Mouse (Mus musculus): Measurements from ENCODE around the gene Meioc. TPM values are rescaled to one million over a fixed set of nuclear protein-coding genes. Genes with fewer than 3 reads are reported as not detected.
"Not testable (repeated sequence)": the region's sequence is repeated elsewhere in the genome, so short reads cannot be mapped to it uniquely, and the experiment has no call there.

Gene Meioc
- polyA plus RNA-seq, 1 experiment from 2014 or later, result 0.15 TPM

DNA sequence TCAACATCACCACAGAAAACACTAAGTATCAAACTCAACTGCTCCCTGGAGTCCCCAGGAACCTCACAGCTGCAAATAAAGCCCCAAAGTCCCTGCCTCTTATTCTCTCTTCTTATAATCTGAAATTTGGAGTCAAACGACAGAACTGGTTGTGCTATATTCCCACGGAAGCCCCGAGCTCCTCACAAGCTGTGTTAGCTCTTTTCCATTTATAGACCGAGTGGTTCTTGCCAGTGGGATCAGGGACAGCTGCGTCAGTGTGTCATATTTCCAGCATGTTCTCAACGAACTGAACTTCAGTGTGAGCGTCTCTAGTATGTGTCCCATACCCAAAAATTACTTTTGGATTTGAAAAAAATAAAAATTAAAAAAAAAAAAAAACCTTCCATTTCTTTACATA lies 31.8 kb downstream of the Meioc start:
- WGBS, result 94% methylated on average over 7 of the region's 7 CpGs
- no peak overlapping the region for H3K4me3 ChIP-seq

DNA sequence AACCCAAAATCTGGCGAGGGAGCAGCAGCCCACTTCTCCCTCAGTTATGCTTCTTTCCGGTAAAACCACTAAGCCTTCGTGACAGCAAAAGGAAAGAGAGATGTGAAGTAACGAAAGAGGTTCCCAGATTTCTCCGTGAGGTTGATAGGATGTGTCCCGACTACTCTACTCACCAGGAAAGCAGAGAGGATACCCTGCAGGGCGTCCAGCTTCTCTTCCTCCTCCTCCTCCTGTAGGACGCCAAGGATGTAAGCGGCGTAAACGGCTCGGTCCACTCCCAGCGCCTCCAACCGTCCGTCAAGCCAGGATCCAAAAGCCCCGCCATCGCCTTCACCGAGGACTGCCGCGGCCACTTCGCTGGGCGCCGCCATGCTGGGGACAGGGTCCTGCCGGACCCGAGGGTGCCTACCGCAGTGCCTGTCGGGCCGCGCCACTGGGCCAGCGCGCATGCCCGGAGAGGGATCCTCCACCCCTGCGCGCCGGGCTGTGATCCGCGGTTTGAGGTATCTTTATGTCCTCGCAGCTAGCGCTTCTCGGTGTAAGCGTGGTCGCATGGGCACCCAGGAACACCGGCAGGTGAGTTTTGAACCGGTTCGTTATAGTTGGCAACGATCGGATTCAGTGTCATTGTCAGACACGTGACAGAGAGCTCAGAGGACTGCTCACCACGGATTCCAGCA lies 34.0 kb downstream of the Meioc start, which contains the start of gene Ccdc43:
Gene Ccdc43, minus strand, starts transcription at position 445 of the 680 bp plus-strand sequence.
- ATAC-seq (ENCODE audit: low read depth), result peak; percentile 97
- under 1% methylated on average over 49 of the region's 49 CpGs for WGBS
- Histone ChIP-seq H3K9ac (peak within 1 kb of the TSS; percentile 79), H3K27me3 (no peaks in the 10 kb centered on the region), H3K4me2 (peak within 1 kb of the TSS; percentile 75), H3K4me1 (replicated peaks) (peaks cover 21% of the 10 kb centered on the region), H3K27ac (replicated peaks) (peak within 1 kb of the TSS; percentile 63), H3K36me3 (peaks cover 11% of the 10 kb centered on the region), H3K4me3 (peak within 1 kb of the TSS; percentile 66), H3K9me3 (no peaks in the 10 kb centered on the region)

More for the DNA sequence above, 31.8 kb downstream of the Meioc start:
- peaks cover 20% of the 10 kb centered on the region for H3K36me3 ChIP-seq
- no peaks in the 10 kb centered on the region for H3K9me3 ChIP-seq
- no peak overlapping the region for H3K27ac ChIP-seq (replicated peaks)
- H3K27me3 ChIP-seq, result no peaks in the 10 kb centered on the region
- H3K4me1 ChIP-seq (replicated peaks), result peaks cover 21% of the 10 kb centered on the region
- no peak for ATAC-seq (ENCODE audit: low read depth)
- no peak overlapping the region for H3K9ac ChIP-seq
- no peak overlapping the region for H3K4me2 ChIP-seq

GRCm38 (mm10) chr11:102698018-102698476 lies 34.5 kb downstream of the Meioc start:
- WGBS, result 22% methylated on average over 9 of the region's 9 CpGs
- Histone ChIP-seq H3K4me1 (replicated peaks) (peaks cover 21% of the 10 kb centered on the region), H3K27me3 (no peaks in the 10 kb centered on the region), H3K4me3 (peak overlapping the region; percentile 66), H3K9me3 (no peaks in the 10 kb centered on the region), H3K36me3 (peaks cover 11% of the 10 kb centered on the region), H3K4me2 (peak overlapping the region; percentile 75), H3K27ac (replicated peaks) (peak overlapping the region; percentile 63; the same call in 1 of the 2 replicates), H3K9ac (peak overlapping the region; percentile 79)
- peak; percentile 8; the same call in 1 of the 2 replicates for ATAC-seq (ENCODE audit: low read depth)

DNA sequence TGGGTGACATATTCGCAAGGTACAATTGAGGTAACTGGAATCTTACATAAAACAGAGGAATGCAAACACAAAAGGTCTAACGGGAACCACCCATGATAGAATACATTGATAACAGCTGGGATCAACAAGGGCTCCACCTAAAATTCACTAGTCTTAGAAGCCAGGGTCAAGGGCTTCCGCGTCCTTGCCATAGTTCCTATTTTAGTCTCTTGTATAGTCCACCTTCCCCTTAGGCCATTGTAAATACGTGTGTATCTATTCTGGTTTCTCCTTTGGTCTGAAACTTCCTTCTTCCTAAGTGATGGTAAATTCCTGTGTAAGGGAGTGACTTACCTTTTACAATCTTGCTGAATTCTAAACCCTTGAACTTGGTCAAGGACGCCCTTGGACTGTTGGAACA lies 38.7 kb downstream of the Meioc start:
- ATAC-seq (ENCODE audit: low read depth), result not testable (repeated sequence)

DNA sequence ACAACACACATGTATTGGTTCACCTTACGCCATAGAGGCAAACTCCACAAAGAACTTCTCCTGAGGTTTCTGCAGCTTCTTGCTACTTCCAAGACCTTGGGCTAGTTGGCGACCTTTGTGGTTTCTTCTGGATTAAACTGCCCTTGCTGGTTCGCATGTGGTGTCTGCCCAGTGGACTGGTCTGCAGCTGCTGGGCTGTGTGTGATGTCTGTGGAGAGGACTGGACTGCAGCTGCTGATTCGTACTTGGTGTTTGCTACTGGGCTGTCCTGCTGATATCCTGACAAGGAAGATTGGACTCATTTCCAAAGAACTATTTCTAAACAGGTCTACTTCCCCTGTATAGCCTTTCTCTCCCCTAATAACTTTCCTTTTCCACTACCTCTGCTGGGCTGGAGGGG lies 48.9 kb downstream of the Meioc start:
- WGBS, result 95% methylated on average over 4 of the region's 4 CpGs
- H3K9me3 ChIP-seq, result peaks cover 2% of the 10 kb centered on the region; the same call in 1 of the 2 replicates
- H3K4me2 ChIP-seq, result no peak overlapping the region
- no peak overlapping the region for H3K9ac ChIP-seq
- no peaks in the 10 kb centered on the region for H3K27me3 ChIP-seq
- H3K4me3 ChIP-seq, result no peak overlapping the region
- no peaks in the 10 kb centered on the region for H3K4me1 ChIP-seq (replicated peaks)
- H3K27ac ChIP-seq (replicated peaks), result no peak overlapping the region
- H3K36me3 ChIP-seq, result no peaks in the 10 kb centered on the region
- ATAC-seq (ENCODE audit: low read depth), result no peak

More for the DNA sequence above, 38.7 kb downstream of the Meioc start:
- H3K4me2 ChIP-seq; H3K36me3 ChIP-seq; H3K4me1 ChIP-seq (replicated peaks); H3K27ac ChIP-seq (replicated peaks); H3K27me3 ChIP-seq; H3K9ac ChIP-seq; H3K9me3 ChIP-seq; H3K4me3 ChIP-seq: not testable (repeated sequence)
- WGBS, result 92% methylated on average over 6 of the region's 6 CpGs

GRCm38 (mm10) chr11:102714578-102714977 lies 51.1 kb downstream of the Meioc start:
- not testable (repeated sequence) for H3K4me3 ChIP-seq; H3K36me3 ChIP-seq; H3K9me3 ChIP-seq; H3K27ac ChIP-seq (replicated peaks); H3K27me3 ChIP-seq; H3K4me2 ChIP-seq; ATAC-seq (ENCODE audit: low read depth); H3K4me1 ChIP-seq (replicated peaks); H3K9ac ChIP-seq
- WGBS, result 87% methylated on average over 2 of the region's 2 CpGs

GRCm38 (mm10) chr11:102716135-102716534 lies 52.6 kb downstream of the Meioc start:
- Histone ChIP-seq H3K9ac (no peak overlapping the region), H3K27ac (replicated peaks) (no peak overlapping the region), H3K36me3 (no peaks in the 10 kb centered on the region), H3K9me3 (peaks cover 5% of the 10 kb centered on the region), H3K4me3 (no peak overlapping the region), H3K4me2 (no peak overlapping the region), H3K27me3 (no peaks in the 10 kb centered on the region), H3K4me1 (replicated peaks) (no peaks in the 10 kb centered on the region)
- no peak for ATAC-seq (ENCODE audit: low read depth)
- 75% methylated on average over 7 of the region's 7 CpGs for WGBS

DNA sequence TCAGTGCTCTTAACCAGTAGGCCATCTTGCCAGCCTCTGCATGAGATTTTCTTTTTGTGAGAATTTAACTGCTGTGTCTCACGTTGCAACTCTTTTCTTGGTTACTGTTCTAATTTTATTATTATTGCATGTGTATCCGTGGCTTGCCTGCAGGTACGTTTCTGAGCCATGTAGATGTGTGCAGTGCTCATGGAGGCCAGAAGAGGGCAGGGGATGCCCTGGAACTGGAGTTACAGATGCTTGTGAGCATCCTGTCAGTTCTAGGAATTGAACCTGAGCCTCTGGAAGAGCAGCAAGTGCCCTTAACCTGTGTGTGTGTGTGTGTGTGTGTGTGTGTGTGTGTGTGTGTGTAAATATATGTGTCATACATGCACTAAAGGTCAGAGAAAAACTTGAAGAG lies 62.1 kb downstream of the Meioc start:
- no peak for ATAC-seq (ENCODE audit: low read depth)
- no peaks in the 10 kb centered on the region for H3K36me3 ChIP-seq
- no peak overlapping the region for H3K4me3 ChIP-seq
- WGBS, result 42% methylated on average over 3 of the region's 3 CpGs
- H3K27ac ChIP-seq (replicated peaks), result no peak overlapping the region
- H3K27me3 ChIP-seq, result no peaks in the 10 kb centered on the region
- no peaks in the 10 kb centered on the region for H3K9me3 ChIP-seq
- H3K4me1 ChIP-seq (replicated peaks), result no peaks in the 10 kb centered on the region
- H3K9ac ChIP-seq, result no peak overlapping the region
- H3K4me2 ChIP-seq, result no peak overlapping the region

- Histone ChIP-seq H3K27ac (replicated peaks) (no peak overlapping the region), H3K4me3 (no peak overlapping the region), H3K4me2 (no peak overlapping the region), H3K36me3 (no peaks in the 10 kb centered on the region), H3K9me3 (no peaks in the 10 kb centered on the region), H3K4me1 (replicated peaks) (no peaks in the 10 kb centered on the region), H3K27me3 (no peaks in the 10 kb centered on the region), H3K9ac (no peak overlapping the region)
- ATAC-seq (ENCODE audit: low read depth), result no peak
- 42% methylated on average over 7 of the region's 7 CpGs for WGBS
Measured at GRCm38 (mm10) chr11:102728614-102729013, 65.1 kb downstream of the Meioc start.

DNA sequence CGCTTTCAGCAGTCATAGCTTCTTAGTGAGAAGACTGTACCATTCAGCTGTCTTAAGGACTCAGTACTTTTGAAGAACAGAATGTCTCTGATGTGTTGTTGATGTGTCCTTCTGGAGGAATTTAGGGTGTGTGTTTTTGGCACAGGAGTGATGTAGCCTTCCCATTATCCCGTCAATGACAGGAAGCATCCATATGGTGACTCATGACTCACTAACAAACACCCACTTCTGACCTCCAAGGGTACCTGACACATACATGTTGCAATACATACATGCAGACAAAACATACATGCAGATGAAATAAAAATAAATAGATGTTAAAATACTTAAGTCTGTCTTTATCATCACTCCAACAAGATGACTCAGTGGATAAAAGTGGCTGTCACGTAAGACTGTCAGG lies 66.3 kb downstream of the Meioc start:
- H3K9me3 ChIP-seq, result no peaks in the 10 kb centered on the region
- no peaks in the 10 kb centered on the region for H3K27me3 ChIP-seq
- WGBS, result 81% methylated on average over 3 of the region's 3 CpGs
- ATAC-seq (ENCODE audit: low read depth), result no peak
- H3K4me2 ChIP-seq, result no peak overlapping the region
- H3K9ac ChIP-seq, result no peak overlapping the region
- H3K36me3 ChIP-seq, result no peaks in the 10 kb centered on the region
- no peak overlapping the region for H3K27ac ChIP-seq (replicated peaks)
- H3K4me3 ChIP-seq, result no peak overlapping the region
- no peaks in the 10 kb centered on the region for H3K4me1 ChIP-seq (replicated peaks)

DNA sequence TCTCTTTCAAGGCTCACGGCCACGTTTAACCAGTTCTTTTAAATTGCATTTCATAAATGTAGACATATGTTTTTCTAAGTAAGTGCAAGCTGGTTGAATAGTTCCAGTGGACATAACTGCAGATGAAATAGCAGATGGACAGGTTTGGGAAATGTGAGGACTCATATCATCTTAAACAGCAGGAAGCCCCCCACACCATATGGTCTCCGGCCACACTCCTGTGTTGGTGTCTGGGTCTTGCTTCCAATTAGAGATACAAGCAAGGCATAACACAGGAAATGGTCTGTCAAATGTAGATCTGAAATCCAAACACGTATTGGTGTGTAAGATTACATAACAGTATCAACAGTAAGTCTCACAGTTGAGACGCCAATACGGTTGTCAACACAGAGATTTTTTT lies 67.8 kb downstream of the Meioc start:
- Histone ChIP-seq H3K27me3 (no peaks in the 10 kb centered on the region), H3K9ac (no peak overlapping the region), H3K4me1 (replicated peaks) (no peaks in the 10 kb centered on the region), H3K27ac (replicated peaks) (no peak overlapping the region), H3K4me3 (no peak overlapping the region), H3K36me3 (no peaks in the 10 kb centered on the region), H3K4me2 (no peak overlapping the region), H3K9me3 (no peaks in the 10 kb centered on the region)
- no peak for ATAC-seq (ENCODE audit: low read depth)
- WGBS, result 88% methylated on average over 6 of the region's 6 CpGs
